Mouse (Mus musculus) hindbrain, embryonic 12.5 days (tissue): ENCODE data around the gene Nxph2. TPM values are rescaled to one million over a fixed set of nuclear protein-coding genes. Genes with fewer than 3 reads are reported as not detected.
A peak's percentile ranks its signal among the peaks of the same experiment; 100 is the strongest.
"Not testable (repeated sequence)": the region's sequence is repeated elsewhere in the genome, so short reads cannot be mapped to it uniquely, and the experiment has no call there.

ENCODE experiments used
- ATAC-seq: fragments of 200-750 bp; cut with Nextera tagmentation; 2 replicates; pipeline ENCODE4 v1.8.0; 2017; ENCODE audit warnings: moderate TSS enrichment; ENCODE audit not compliant: low FRiP score
- H3K27ac ChIP-seq: fragments of 300-500 bp; sonication (generic); 2 replicates; pipeline ENCODE4 v1.5.1; 2016; ENCODE audit warnings: mild to moderate bottlenecking
- H3K27me3 ChIP-seq: fragments of 300-500 bp; sonication (generic); 2 replicates; pipeline ENCODE4 v1.6.1; 2016; ENCODE audit warnings: mild to moderate bottlenecking
- H3K36me3 ChIP-seq: fragments of 300-500 bp; sonication (generic); 2 replicates; pipeline ENCODE4 v1.6.1; 2016; ENCODE audit warnings: mild to moderate bottlenecking
- H3K4me1 ChIP-seq: fragments of 300-500 bp; sonication (generic); 2 replicates; pipeline ENCODE4 v1.6.1; 2016
- H3K4me2 ChIP-seq: fragments of 300-500 bp; sonication (generic); replicated peaks from 2 replicates; pipeline ENCODE4 v1.6.1; 2016; ENCODE audit warnings: mild to moderate bottlenecking
- H3K4me3 ChIP-seq: fragments of 300-500 bp; sonication (generic); 2 replicates; pipeline ENCODE4 v1.5.1; 2016; ENCODE audit warnings: mild to moderate bottlenecking
- H3K9ac ChIP-seq: fragments of 300-500 bp; sonication (generic); 2 replicates; pipeline ENCODE4 v1.6.1; 2016; ENCODE audit warnings: mild to moderate bottlenecking, moderate library complexity
- H3K9me3 ChIP-seq: fragments of 300-500 bp; sonication (generic); replicated peaks from 2 replicates; pipeline ENCODE4 v1.6.1; 2016; ENCODE audit warnings: mild to moderate bottlenecking
- whole genome bisulfite sequencing: fragments of 180-500 bp; shearing (Covaris S2); methylation state at CpG from one replicate; pipeline ENCODE4 v1.1.7; 2016; 5-methylcytosine and 5-hydroxymethylcytosine counted together
- polyA plus RNA-seq: library from polyadenylated mRNA; unstranded; fragments of >200 nt; fragmentation: Nextera tagmentation; extraction: Ambion mirVana; gene quantifications from 2 replicates; pipeline ENCODE4 v1.2.1, GENCODE M21; 2016

Nxph2 gene
- polyA plus RNA-seq: 0.31 and 0.57 TPM in 2 replicates

DNA sequence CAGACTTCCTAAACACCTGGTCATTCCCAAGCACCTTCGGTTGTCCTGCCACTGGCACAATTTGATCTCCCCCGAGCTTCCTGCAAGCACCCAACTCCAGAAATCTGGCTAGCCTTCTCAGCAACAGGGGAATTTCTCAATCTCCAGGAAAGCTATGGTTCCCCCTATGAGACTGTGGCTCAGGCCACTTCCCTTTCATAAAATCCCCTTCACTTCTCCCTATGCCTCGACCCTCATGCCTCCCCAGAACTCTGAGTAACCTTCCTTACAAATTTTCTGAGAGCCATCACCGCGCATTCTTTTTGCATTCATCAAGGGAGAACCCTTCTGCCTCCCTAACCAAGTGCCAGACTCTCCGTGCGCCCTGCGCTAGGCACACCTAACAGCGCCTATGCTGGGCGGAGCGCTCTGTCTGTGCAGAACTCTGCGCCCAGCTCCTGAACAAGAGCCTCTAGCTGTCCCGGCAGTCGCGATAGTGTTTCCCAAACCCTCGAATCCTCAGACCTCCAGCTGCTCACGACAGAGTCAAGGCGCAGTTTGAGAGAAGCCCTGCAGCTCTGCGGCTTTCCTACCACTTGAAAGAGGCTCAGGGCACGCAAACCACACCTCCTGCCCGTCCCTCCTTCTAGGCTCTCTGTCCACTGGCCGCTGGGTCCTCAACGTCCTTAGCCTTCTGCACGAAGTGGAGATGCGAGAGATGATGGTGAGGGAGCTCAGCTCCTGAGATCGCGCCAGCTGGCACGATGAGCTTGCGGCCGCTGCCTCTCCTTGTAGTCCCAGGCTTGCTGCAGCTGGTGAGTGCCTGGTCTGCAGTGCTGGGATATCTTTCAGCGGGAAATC, at the start of gene Nxph2:
Nxph2 (plus strand) TSS at position 501 of the 840 bp plus-strand sequence.
- H3K27me3 ChIP-seq: peaks cover 14% of the 10 kb centered on the region
- H3K9me3 ChIP-seq: no peaks in the 10 kb centered on the region
- H3K4me1 ChIP-seq: peaks cover 7% of the 10 kb centered on the region; the same call in 1 of the 2 replicates
- 4% methylated on average over 31 of the region's 31 CpGs for WGBS
- no peak within 1 kb of the TSS for H3K27ac ChIP-seq
- no peaks in the 10 kb centered on the region for H3K36me3 ChIP-seq
- H3K4me2 ChIP-seq: peak within 1 kb of the TSS; percentile 86
- peak within 1 kb of the TSS; percentile 42 for H3K4me3 ChIP-seq
- peak within 1 kb of the TSS; percentile 54 for H3K9ac ChIP-seq
- ATAC-seq: peak; percentile 73

DNA sequence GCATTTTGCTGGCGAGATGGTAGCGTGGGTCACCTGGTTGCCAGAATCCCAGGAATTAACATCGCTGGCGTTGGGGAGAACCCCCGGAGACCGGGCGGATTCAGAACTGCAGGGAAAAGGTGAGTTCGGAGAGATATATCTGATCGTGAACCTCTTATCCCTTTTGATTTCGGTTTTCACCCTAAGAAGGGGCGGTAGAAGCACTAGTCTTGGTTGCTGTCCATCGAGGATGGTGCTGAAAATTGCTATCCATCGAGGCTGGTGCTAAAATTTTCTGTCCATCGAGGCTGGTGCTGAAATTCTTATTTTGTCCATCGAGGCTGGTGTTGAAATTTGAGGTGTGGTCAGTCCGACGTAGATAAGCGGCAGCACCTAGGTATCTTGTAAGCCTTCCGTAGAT, 30.1 kb upstream of the Nxph2 start:
- ATAC-seq, H3K4me1 ChIP-seq, H3K9me3 ChIP-seq, H3K27me3 ChIP-seq, H3K36me3 ChIP-seq, H3K27ac ChIP-seq, H3K4me2 ChIP-seq, H3K4me3 ChIP-seq, H3K9ac ChIP-seq: not testable (repeated sequence)
- WGBS: 57% methylated on average over 19 of the region's 19 CpGs

DNA sequence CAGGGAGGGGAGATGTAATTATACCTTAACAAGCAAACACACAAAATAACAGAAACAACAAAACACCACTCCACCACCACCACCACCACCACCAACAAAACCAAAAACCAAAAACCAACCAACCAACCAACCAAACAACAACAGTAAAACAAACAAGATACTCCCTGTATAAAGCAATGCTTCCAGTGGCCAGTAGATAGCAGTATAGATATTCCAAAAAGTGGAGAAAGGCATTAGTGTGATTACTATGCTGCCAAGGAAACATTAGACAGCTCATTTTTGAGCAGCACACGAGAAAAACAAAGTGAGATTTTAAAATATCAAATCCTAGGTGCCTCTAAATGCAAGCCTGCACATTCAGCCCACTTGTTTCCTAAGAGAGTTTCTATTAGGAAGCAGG, 6.2 kb upstream of the Nxph2 start:
- no peak for ATAC-seq
- no peak overlapping the region for H3K27ac ChIP-seq
- no peaks in the 10 kb centered on the region for H3K9me3 ChIP-seq
- H3K27me3 ChIP-seq: no peaks in the 10 kb centered on the region
- no peak overlapping the region for H3K4me2 ChIP-seq
- H3K36me3 ChIP-seq: no peaks in the 10 kb centered on the region
- WGBS: 12% methylated on average over 1 of the region's 1 CpGs
- no peaks in the 10 kb centered on the region for H3K4me1 ChIP-seq
- no peak overlapping the region for H3K9ac ChIP-seq
- H3K4me3 ChIP-seq: no peak overlapping the region

Other genes with a start within 250 kb of the Nxph2 start
- 8.1 and 8.3 TPM in 2 replicates for gene Mastl, start 165.2 kb upstream of the Nxph2 start, polyA plus RNA-seq
- gene Yme1l1, start 164.9 kb upstream of the Nxph2 start, polyA plus RNA-seq: 82.3 and 90.5 TPM in 2 replicates
- not detected in 2 replicates for gene 4931423N10Rik, start 113.8 kb upstream of the Nxph2 start, polyA plus RNA-seq